Mouse (Mus musculus) adrenal gland, adult (tissue): ENCODE data around the gene Vmn2r81.
"Not testable (repeated sequence)": the region's sequence is repeated elsewhere in the genome, so short reads cannot be mapped to it uniquely, and the experiment has no call there.

Experiments
- DNase-seq, 2 experiments: peaks; one replicate each; pipeline ENCODE4 v3.0.0; 2022 to 2023; ENCODE audit warnings: low spot score in 1 of 2; ENCODE audit not compliant: inconsistent age in 2 of 2

Gene Vmn2r81

GRCm38 (mm10) chr10:79247392-79247791 is at the start of gene Vmn2r81:
TSS of gene Vmn2r81 (plus strand) at chr10:79247692.
- DNase-seq = not testable (repeated sequence)

GRCm38 (mm10) chr10:79199973-79200372 is 47.5 kb upstream of the Vmn2r81 start:
- not testable (repeated sequence) for DNase-seq

DNA sequence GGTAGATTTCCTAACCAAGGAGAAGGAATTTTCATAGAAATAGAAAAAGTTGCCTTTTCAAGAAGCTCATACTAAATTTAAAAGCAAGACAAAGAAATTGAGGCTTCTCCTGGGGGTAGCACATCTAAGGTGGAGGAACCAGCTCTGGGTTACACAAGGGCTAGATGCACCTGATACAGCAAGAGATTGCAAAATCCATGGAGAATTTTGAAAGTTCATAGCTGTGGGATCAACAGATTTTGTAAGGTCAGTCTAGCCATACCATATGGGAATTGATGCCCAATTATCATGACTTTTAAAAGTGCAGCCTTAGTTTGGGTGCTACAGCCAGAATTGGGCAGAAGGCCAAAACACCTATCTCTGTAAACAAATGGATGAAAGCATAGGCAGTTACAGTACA is 27.1 kb upstream of the Vmn2r81 start:
- no peak for DNase-seq

DNA sequence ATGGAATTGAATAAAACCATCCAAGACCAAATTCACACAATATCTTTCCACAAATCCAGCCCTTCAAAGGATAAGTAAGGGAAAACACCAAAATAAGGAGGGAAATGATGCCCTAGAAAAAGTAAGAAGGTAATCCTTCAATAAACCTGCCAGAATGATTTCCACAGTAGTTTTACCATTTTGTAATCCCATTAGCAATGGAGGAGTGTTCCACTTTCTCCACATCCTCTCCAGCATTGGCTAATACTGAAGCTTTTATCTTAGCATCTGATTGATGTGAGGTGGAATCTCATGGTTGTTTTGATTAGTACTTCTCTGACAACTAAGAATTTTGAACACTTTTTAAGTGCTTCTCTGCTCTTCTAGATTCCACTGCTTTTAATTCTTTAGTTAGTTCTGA is 25.9 kb upstream of the Vmn2r81 start:
- no peak for DNase-seq

GRCm38 (mm10) chr10:79222214-79222613 is 25.3 kb upstream of the Vmn2r81 start:
- no peak for DNase-seq

- DNase-seq = peak in 1 of 2 experiments; percentile 41
These were observed 74.7 kb downstream of the Vmn2r81 start for GRCm38 (mm10) chr10:79322033-79322736.

DNA sequence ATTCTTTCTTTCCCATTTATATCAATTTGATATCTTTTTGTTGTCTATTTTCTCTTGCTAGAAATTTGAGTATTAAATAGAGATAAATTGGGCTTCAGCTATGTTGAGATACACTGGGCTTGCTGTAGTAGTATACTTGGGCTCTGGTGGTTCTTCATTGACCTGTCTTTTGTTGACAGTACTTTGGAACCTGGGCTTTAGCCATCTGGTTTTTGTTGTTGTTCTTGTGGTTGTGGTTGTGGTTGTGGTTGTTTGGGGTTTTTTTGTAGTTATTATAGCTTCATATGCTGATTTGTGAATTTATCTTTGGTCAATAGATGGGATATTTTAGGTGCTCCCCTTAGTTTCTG is 75.2 kb downstream of the Vmn2r81 start:
- no peak for DNase-seq
